Mouse (Mus musculus): ENCODE data around the gene Vps11.

DNA sequence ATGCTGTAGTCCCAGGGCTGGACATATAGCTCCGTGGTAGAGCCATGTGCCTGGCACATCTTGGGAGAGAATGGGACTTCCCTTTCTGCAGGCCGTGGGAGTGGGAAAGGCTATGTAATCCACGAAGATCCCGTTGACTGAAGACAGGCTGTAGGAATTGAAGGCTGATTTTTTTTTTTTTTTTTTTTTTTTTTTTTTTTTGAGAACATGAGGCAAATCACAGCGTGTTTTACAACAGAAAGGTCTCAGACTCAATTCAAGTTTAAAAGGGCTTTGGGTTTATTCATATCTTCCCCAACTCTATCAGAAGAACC is 25.4 kb downstream of the Vps11 start:
- TF ChIP-seq CTCF (IDR thresholded peaks at IDR 0.05; ENCODE audit: low read depth, low read length) (no peak), POLR2A (IDR thresholded peaks at IDR 0.05; ENCODE audit: borderline replicate concordance, low read depth, low read length) (no peak)
